Mouse (Mus musculus) mouse embryonic stem cell (cell line): ENCODE results near the gene Lamc1.
"Not testable (repeated sequence)": the region's sequence is repeated elsewhere in the genome, so short reads cannot be mapped to it uniquely, and the experiment has no call there.

ENCODE experiments used
- in situ Hi-C, 2 experiments: fragments of 300-500 bp; cut with MboI; formaldehyde crosslinking; loops; 1 replicate in 1 of 2; 3 replicates in 1 of 2; pipeline ENCODE4 v1.14.3; 2019 to 2020; ENCODE audit warnings: low sequenced_read_pairs in 2 of 2, low pct_unique_long_range_greater_than_20kb in 1 of 2, mixed read lengths in 1 of 2; ENCODE audit not compliant: unreplicated experiment in 1 of 2

The Lamc1 gene

DNA sequence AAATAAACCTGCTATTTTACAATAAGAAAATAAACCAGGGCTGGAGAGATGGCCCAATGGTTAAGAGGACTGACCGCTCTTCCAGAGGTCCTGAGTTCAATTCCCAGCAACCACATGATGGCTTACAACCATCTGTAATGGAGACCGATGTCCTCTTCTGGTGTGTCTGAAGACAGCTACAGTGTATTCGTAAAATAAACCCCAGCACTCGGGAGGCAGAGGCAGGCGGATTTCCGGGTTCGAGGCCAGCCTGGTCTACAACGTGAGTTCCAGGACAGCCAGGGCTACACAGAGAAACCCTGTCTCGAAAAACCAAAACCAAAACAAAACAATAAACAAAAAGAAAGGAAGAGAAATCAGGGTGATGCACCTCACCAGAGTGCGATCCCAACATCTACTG, 2.9 kb upstream of the Lamc1 start:
- in situ Hi-C loops, result not testable (repeated sequence)

GRCm38 (mm10) chr1:153333296-153334121, 923 bp upstream of the Lamc1 start:
- in situ Hi-C loops, result no loop called here

- in situ Hi-C loops, result no loop called here
Measured at GRCm38 (mm10) chr1:153331796-153332443, 666 bp downstream of the Lamc1 start.

- in situ Hi-C loops, result no loop called here
Measured at GRCm38 (mm10) chr1:153331206-153331605, 1.4 kb downstream of the Lamc1 start.

- in situ Hi-C loops, result no loop called here
Measured at GRCm38 (mm10) chr1:153329306-153329705, 3.3 kb downstream of the Lamc1 start.

DNA sequence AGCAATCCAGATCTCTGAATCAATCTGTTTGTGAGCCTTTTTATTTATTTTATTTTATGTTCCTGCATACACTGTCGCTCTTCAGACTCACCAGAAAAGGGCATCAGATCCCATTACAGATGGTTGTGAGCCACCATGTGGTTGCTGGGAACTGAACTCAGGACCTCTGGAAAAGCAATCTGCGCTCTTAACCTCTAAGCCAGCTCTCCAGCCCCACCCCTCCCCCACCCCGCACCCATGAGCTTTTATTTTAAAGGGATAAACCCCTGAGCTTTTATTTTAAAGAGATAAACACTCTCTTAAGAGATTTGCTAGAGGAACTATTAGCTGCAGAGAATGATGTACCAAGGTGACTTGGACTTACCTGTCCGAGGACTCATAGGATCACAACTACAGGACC, 5.5 kb downstream of the Lamc1 start:
- in situ Hi-C loops, result no loop called here

DNA sequence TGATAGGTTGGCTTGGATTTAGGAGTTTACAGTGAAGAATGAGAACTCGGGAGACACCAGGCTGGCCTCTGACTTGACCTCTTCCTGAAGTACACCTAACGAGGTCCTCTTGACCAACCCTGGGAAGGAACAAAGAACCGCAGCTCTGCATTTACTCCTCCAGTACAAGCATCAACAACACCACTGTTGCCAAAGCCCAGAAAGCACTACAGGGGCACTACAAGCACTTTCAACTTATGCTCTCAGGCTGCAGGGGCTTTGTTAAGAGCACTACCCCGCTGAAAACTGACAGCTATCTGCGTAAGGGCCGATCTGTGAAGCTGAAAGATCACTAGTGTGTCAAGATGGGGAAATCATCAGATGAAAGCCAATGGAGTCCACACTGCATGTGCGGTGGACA, 6.4 kb downstream of the Lamc1 start:
- in situ Hi-C loops, result no loop called here

- in situ Hi-C loops, result no loop called here
Measured at GRCm38 (mm10) chr1:153321404-153321803, 11.2 kb downstream of the Lamc1 start.

DNA sequence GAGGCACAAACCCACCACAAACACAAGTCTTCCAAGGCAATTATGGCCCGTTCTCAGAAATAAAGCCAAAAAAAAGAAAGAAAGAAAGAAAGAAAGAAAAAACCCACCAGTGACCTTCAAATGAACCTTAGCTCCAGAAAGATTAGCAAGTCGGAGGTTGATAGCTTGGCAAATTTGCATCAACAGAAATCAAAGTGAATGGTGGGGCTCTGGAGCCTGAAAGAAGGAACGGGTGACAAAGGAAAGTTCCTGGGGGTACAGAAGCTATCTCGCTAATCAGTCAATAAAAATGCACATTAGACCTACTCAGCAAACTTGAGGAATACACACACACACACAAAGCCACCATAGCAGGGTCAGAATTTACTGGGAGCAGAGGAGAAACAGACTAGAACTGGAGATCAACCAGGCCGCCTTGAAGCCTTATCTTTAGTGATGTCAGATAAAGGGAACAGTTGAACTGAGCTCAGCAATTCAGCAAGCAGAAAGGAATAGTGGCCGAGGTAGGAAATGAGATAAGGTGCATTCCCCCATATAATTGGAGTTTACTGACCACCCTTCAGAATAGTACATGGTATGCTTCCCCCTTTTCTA, 11.9 kb downstream of the Lamc1 start:
- in situ Hi-C loops, result no loop called here

GRCm38 (mm10) chr1:153320121-153320520, 12.5 kb downstream of the Lamc1 start:
- in situ Hi-C loops, result no loop called here

DNA sequence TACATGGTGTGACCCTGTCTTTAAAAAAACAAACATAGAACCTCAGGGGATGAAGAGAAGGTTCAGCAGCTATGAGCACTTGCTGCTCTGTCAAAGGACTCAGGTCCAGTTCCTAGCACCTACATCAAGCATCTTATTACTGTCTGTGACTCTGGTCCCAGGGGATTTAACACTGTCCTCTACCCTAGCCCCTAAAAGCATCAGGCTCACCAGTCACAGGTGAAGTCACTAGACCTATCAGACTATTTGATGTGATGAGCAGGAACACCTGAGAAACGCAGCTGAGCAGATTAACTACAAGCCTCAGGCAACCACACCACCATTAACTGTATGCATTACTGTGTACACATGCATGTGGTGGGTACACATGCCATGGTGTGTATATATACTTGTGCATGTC, 13.8 kb downstream of the Lamc1 start:
- in situ Hi-C loops, result no loop called here

DNA sequence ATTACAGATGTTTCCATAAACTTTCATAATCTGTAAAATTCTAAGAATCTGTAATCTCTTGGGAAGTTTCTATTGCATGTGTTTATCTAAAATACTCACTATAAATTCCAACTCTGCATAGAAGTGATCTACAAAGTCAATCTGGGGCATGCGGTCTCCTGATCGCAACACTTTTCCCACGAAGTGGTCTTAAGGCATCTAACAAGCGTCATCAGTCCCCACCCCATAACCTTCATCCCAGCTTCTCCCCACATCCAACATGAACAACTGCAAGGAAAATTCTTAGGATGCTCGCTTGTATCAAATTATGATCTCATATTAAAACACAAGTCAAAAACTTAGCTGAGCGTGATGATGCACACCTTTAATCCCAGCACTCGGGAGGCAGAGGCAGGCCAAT, 14.3 kb downstream of the Lamc1 start:
- in situ Hi-C loops, result no loop called here

DNA sequence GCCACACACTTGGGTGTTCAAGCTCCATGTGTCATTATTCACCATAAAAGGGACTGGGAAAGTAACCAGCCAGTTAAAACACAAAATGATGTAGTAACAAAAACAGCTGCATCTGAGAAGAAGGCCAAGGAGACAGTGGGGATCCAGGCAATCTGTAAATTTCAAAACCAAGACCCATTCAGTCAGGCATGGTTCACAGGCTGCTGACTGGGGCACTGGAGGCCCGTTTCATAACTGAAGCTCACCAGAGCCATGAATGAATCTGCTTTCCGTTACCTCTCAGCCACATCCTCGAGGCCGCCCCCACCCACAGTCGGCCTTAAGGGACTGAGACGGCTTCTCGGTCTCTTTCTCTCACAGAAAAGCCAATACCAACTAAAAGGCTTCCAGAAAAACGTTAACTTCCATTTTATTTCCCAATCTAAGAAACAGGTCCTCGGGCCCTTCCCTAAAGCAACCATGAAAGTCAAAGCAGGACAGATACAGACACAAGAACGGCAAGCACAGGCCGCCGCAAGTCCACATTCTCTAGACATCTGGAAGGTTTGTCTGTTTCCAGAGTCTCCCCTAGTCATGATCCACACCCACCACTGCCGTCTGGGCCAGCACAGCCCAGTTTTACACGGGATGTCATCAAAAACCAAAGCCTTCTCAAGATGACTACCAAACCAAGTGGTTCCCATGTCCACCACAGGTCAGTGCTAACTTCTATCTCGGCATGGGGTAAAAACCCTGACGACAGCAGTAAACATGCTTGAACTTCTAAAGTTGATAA, 14.9 kb downstream of the Lamc1 start:
- in situ Hi-C loops, result no loop called here

- in situ Hi-C loops, result no loop called here
Measured at GRCm38 (mm10) chr1:153316956-153317355, 15.6 kb downstream of the Lamc1 start.

- in situ Hi-C loops, result no loop called here
Measured at GRCm38 (mm10) chr1:153316286-153316685, 16.3 kb downstream of the Lamc1 start.

GRCm38 (mm10) chr1:153315121-153315520, 17.5 kb downstream of the Lamc1 start:
- in situ Hi-C loops, result no loop called here

- in situ Hi-C loops, result no loop called here
Measured at GRCm38 (mm10) chr1:153312992-153313391, 19.6 kb downstream of the Lamc1 start.

DNA sequence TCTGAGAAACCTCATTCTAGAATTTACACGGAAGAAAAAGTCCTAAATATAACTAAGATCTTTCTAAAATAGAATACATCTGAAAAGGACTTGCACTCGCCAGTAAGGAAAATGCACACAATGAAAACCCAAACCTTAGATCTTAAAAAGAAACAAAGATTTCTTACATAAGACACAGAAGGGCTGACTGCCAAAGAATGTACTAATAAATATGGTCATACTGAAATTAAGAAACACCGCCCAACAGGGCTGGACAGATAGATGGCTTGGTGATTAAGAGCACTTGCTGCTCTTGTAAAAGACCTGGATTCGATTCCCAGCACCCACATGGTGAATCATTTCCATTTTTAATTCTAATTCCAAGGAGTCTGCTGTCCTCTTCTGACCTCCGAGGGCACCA, 22.4 kb downstream of the Lamc1 start:
- in situ Hi-C loops, result no loop called here

GRCm38 (mm10) chr1:153309310-153309709, 23.3 kb downstream of the Lamc1 start:
- in situ Hi-C loops, result no loop called here
